Mouse (Mus musculus): ENCODE data around the gene Nutf2. TPM values are rescaled to one million over a fixed set of nuclear protein-coding genes. Genes with fewer than 3 reads are reported as not detected.

The Nutf2 gene
- total and polyA plus RNA-seq, 3 experiments: 11.2 to 223 (median 144) TPM

DNA sequence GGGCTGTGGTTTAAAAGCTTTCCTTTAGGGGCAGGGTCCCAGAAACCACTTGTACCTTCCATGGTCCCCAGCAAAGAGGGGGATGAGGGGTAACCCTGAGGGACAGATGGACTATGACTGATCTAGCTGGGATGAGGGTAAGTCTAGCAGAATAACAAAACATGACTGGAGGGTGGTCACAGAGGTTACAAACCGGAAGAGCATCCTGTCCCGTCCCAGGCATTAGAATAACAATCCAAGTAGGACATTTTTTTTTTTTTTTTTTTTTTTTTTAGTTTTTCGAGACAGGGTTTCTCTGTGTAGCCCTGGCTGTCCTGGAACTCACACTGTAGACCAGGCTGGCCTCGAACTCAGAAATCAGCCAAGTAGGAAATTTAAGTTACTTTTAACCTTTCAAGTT is 10.4 kb upstream of the Nutf2 start:
- no peak for TF ChIP-seq GABPA (IDR thresholded peaks at IDR 0.05; ENCODE audit: insufficient replicate concordance, low read depth, low read length)
- no peak for TF ChIP-seq ZMIZ1 (IDR thresholded peaks at IDR 0.05; ENCODE audit: low read depth, low read length)
- no peak for TF ChIP-seq USF1 (IDR thresholded peaks at IDR 0.05; ENCODE audit: low read depth, low read length)
- TF ChIP-seq NELFE (IDR thresholded peaks at IDR 0.05; ENCODE audit: low read depth, low read length): no peak
- no peak for TF ChIP-seq MEF2A (IDR thresholded peaks at IDR 0.05; ENCODE audit: borderline replicate concordance, low read depth, low read length)
- no peak for TF ChIP-seq CTCF (conservative IDR thresholded peaks at IDR 0.05 in 1 of 2, IDR thresholded peaks at IDR 0.05 in 1 of 2; ENCODE audit: low read depth in 2 of 2, low read length in 2 of 2)
- no peak for TF ChIP-seq TCF12 (IDR thresholded peaks at IDR 0.05; ENCODE audit: low read depth, low read length)
- TF ChIP-seq RAD21 (IDR thresholded peaks at IDR 0.05; ENCODE audit: low read depth, low read length): no peak
- TF ChIP-seq ZKSCAN1 (IDR thresholded peaks at IDR 0.05; ENCODE audit: borderline replicate concordance, low read depth, low read length): no peak
- TF ChIP-seq HCFC1 (IDR thresholded peaks at IDR 0.05; ENCODE audit: low read depth, low read length): no peak
- no peak for TF ChIP-seq MAX (IDR thresholded peaks at IDR 0.05; ENCODE audit: low read length)
- TF ChIP-seq SIN3A (IDR thresholded peaks at IDR 0.05; ENCODE audit: low read length): no peak
- no peak for TF ChIP-seq EP300 (IDR thresholded peaks at IDR 0.05; ENCODE audit: low read length)
- no peak for TF ChIP-seq USF2 (conservative IDR thresholded peaks at IDR 0.05; ENCODE audit: low read depth, low read length)
- TF ChIP-seq SMC3 (IDR thresholded peaks at IDR 0.05; ENCODE audit: low read depth, low read length): no peak
- no peak for TF ChIP-seq ELF1 (IDR thresholded peaks at IDR 0.05; ENCODE audit: low read depth, low read length)
- no peak for TF ChIP-seq E2F4 (IDR thresholded peaks at IDR 0.05; ENCODE audit: insufficient replicate concordance, low read depth, low read length)
- TF ChIP-seq NRF1 (IDR thresholded peaks at IDR 0.05; ENCODE audit: low read depth, low read length): no peak
- TF ChIP-seq PAX5 (IDR thresholded peaks at IDR 0.05; ENCODE audit: low read length): no peak
- Histone ChIP-seq H3K9ac (ENCODE audit: insufficient read depth, low read depth) (no peak overlapping the region), H3K4me3 (replicated peaks in 1 of 3; ENCODE audit: low read depth in 2 of 3, low read length in 2 of 3, poor library complexity in 1 of 3) (no peak overlapping the region), H3K9me3 (replicated peaks; ENCODE audit: low read length) (no peaks in the 10 kb centered on the region), H3K79me2 (replicated peaks; ENCODE audit: control insufficient read depth, extremely low read depth, insufficient read depth, poor library complexity, severe bottlenecking) (no peaks in the 10 kb centered on the region; the same call in 1 of the 2 replicates), H3K27me3 (replicated peaks) (no peaks in the 10 kb centered on the region), H3K36me3 (replicated peaks in 1 of 2; ENCODE audit: control insufficient read depth in 1 of 2, insufficient read depth in 1 of 2, low read length in 1 of 2) (peaks cover 32 to 48% of the 10 kb centered on the region in 2 experiments), H3K27ac (ENCODE audit: insufficient read depth, low read depth) (no peak overlapping the region), H3K4me1 (ENCODE audit: control insufficient read depth in 1 of 2, insufficient read depth in 2 of 2) (peaks cover 3 to 15% of the 10 kb centered on the region in 2 experiments; a peak in 2 of 4 replicates), H3K4me2 (ENCODE audit: insufficient read depth, low read depth, poor library complexity, severe bottlenecking) (no peak overlapping the region)
- in situ Hi-C loops (cut with MboI; ENCODE audit: low pct_ligation_motif_present, low pct_unique_long_range_greater_than_20kb, low sequenced_read_pairs): no loop called here
- dilution Hi-C loops (cut with MboI; ENCODE audit: extremely low pct_ligation_motif_present, extremely low pct_unique_long_range_greater_than_20kb, low sequenced_read_pairs): no loop called here
- DNase-seq (ENCODE audit: extremely low read depth): no peak

DNA sequence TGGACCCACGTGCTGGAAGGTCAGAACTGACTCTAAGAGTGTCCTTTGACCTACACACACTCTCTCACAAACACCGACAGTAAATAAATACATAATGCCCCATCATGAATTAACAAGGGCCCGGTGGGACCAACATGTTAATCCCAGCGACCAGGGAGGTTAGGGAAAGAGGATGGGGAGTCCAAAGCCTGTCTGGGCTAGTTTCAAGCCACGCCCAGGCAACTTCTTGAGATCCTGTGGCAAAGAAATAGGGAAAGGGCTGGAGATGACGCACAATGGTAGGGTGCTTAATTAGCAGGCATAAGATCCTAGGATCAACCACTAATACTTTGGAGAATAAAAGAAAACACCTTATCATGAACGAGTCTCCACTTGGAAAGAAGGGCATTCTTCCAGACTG is 9.8 kb upstream of the Nutf2 start:
- peaks cover 4% of the 10 kb centered on the region for H3K79me2 ChIP-seq (replicated peaks; ENCODE audit: control insufficient read depth, extremely low read depth, insufficient read depth, poor library complexity, severe bottlenecking)
- no peaks in the 10 kb centered on the region for H3K9me3 ChIP-seq (replicated peaks; ENCODE audit: low read length)
- peaks cover 29 to 42% of the 10 kb centered on the region in 2 experiments for H3K36me3 ChIP-seq (replicated peaks in 1 of 2; ENCODE audit: control insufficient read depth in 1 of 2, insufficient read depth in 1 of 2, low read length in 1 of 2)
- H3K4me3 ChIP-seq (replicated peaks in 1 of 3; ENCODE audit: low read depth in 2 of 3, low read length in 2 of 3, poor library complexity in 1 of 3): peak overlapping the region in 2 of 3 experiments; percentile 2 to 30
- H3K27me3 ChIP-seq (replicated peaks): no peaks in the 10 kb centered on the region
- no peak overlapping the region for H3K27ac ChIP-seq (ENCODE audit: insufficient read depth, low read depth)
- no peak for TF ChIP-seq CHD2 (IDR thresholded peaks at IDR 0.05; ENCODE audit: low read length)
- TF ChIP-seq ETS1 (conservative IDR thresholded peaks at IDR 0.05; ENCODE audit: low read depth, low read length): no peak
- no peak for TF ChIP-seq MAZ (IDR thresholded peaks at IDR 0.05; ENCODE audit: low read depth, low read length)
- TF ChIP-seq POLR2A (IDR thresholded peaks at IDR 0.05; ENCODE audit: low read depth, low read length): no peak
- no peak for TF ChIP-seq USF1 (IDR thresholded peaks at IDR 0.05; ENCODE audit: low read depth, low read length)
- TF ChIP-seq ZKSCAN1 (IDR thresholded peaks at IDR 0.05; ENCODE audit: borderline replicate concordance, low read depth, low read length): no peak
- no peak for TF ChIP-seq ELF1 (IDR thresholded peaks at IDR 0.05; ENCODE audit: low read depth, low read length)
- TF ChIP-seq CHD1 (IDR thresholded peaks at IDR 0.05; ENCODE audit: low read depth, low read length): no peak
- no peak for TF ChIP-seq UBTF (IDR thresholded peaks at IDR 0.05; ENCODE audit: low read depth, low read length)
- TF ChIP-seq NELFE (IDR thresholded peaks at IDR 0.05; ENCODE audit: low read depth, low read length): no peak
- TF ChIP-seq HCFC1 (IDR thresholded peaks at IDR 0.05; ENCODE audit: low read depth, low read length): no peak
- no peak for TF ChIP-seq NRF1 (IDR thresholded peaks at IDR 0.05; ENCODE audit: low read depth, low read length)
- no peak for TF ChIP-seq MXI1 (IDR thresholded peaks at IDR 0.05; ENCODE audit: low read depth, low read length)
- no peak for TF ChIP-seq USF2 (conservative IDR thresholded peaks at IDR 0.05; ENCODE audit: low read depth, low read length)
- no peak for TF ChIP-seq IRF4 (IDR thresholded peaks at IDR 0.05; ENCODE audit: low read depth, low read length)
- no peak for TF ChIP-seq BHLHE40 (IDR thresholded peaks at IDR 0.05; ENCODE audit: low read depth, low read length)
- TF ChIP-seq ZNF384 (IDR thresholded peaks at IDR 0.05; ENCODE audit: low read depth, low read length): no peak
- TF ChIP-seq GABPA (IDR thresholded peaks at IDR 0.05; ENCODE audit: insufficient replicate concordance, low read depth, low read length): no peak
- TF ChIP-seq E2F4 (IDR thresholded peaks at IDR 0.05; ENCODE audit: insufficient replicate concordance, low read depth, low read length): no peak
- H3K9ac ChIP-seq (ENCODE audit: insufficient read depth, low read depth): peak overlapping the region; percentile 38; the same call in 1 of the 2 replicates
- H3K4me1 ChIP-seq (ENCODE audit: control insufficient read depth in 1 of 2, insufficient read depth in 2 of 2): peaks cover 3 to 15% of the 10 kb centered on the region in 2 experiments; a peak in 2 of 4 replicates
- dilution Hi-C loops (cut with MboI; ENCODE audit: extremely low pct_ligation_motif_present, extremely low pct_unique_long_range_greater_than_20kb, low sequenced_read_pairs): no loop called here
- in situ Hi-C loops (cut with MboI; ENCODE audit: low pct_ligation_motif_present, low pct_unique_long_range_greater_than_20kb, low sequenced_read_pairs): no loop called here
- H3K4me2 ChIP-seq (ENCODE audit: insufficient read depth, low read depth, poor library complexity, severe bottlenecking): peak overlapping the region; percentile 62
- no peak for DNase-seq (ENCODE audit: extremely low read depth)
